Mouse (Mus musculus) intestine, postnatal 0 days (tissue): ENCODE results near the gene Ephb2. TPM values are rescaled to one million over a fixed set of nuclear protein-coding genes. Genes with fewer than 3 reads are reported as not detected.
A peak's percentile ranks its signal among the peaks of the same experiment; 100 is the strongest.

Source experiments
- ATAC-seq: fragments of 200-750 bp; cut with Nextera tagmentation; 2 replicates; pipeline ENCODE4 v1.8.0; 2017; ENCODE audit warnings: mild to moderate bottlenecking, moderate TSS enrichment, moderate library complexity
- H3K27ac ChIP-seq: fragments of 300-500 bp; sonication (generic); 2 replicates; pipeline ENCODE4 v1.5.1; 2014; ENCODE audit warnings: mild to moderate bottlenecking, low read depth, low read length, moderate library complexity
- H3K27me3 ChIP-seq: fragments of 300-500 bp; sonication (generic); replicated peaks from 2 replicates; pipeline ENCODE4 v1.6.1; 2014; ENCODE audit warnings: low read length, mixed read lengths; ENCODE audit not compliant: control insufficient read depth, insufficient read depth
- H3K36me3 ChIP-seq: fragments of 300-500 bp; sonication (generic); 2 replicates; pipeline ENCODE4 v1.6.1; 2014; ENCODE audit warnings: mild to moderate bottlenecking, moderate library complexity; ENCODE audit not compliant: control insufficient read depth, insufficient read depth
- H3K4me1 ChIP-seq: fragments of 300-500 bp; sonication (generic); replicated peaks from 2 replicates; pipeline ENCODE4 v1.6.1; 2014; ENCODE audit warnings: antibody characterized with exemption, low read length, mixed read lengths; ENCODE audit not compliant: control insufficient read depth, insufficient read depth
- H3K4me2 ChIP-seq: fragments of 300-500 bp; sonication (generic); replicated peaks from 2 replicates; pipeline ENCODE4 v1.6.1; 2014; ENCODE audit warnings: low read depth, mild to moderate bottlenecking, moderate library complexity
- H3K4me3 ChIP-seq: fragments of 300-500 bp; sonication (generic); 2 replicates; pipeline ENCODE4 v1.5.1; 2014; ENCODE audit warnings: low read depth, low read length
- H3K9ac ChIP-seq: fragments of 300-500 bp; sonication (generic); 2 replicates; pipeline ENCODE4 v1.6.1; 2014; ENCODE audit warnings: mild to moderate bottlenecking, low read depth, low read length
- H3K9me3 ChIP-seq: fragments of 300-500 bp; sonication (generic); 2 replicates; pipeline ENCODE4 v1.6.1; 2016; ENCODE audit warnings: mixed run types; ENCODE audit not compliant: control insufficient read depth
- CTCF ChIP-seq: sonication (generic); IDR thresholded peaks from 2 replicates; pipeline ENCODE4 v1.5.1; 2016; ENCODE audit warnings: low read depth, mild to moderate bottlenecking, control low read depth, antibody characterized with exemption, moderate library complexity
- WGBS: fragments of 180-500 bp; shearing (Covaris S2); extraction: QIAGEN DNeasy Blood & Tissue Kit; methylation state at CpG from one replicate; pipeline ENCODE4 v1.1.7; 2014; 5-methylcytosine and 5-hydroxymethylcytosine counted together
- polyA plus RNA-seq: library from polyadenylated mRNA; unstranded; fragments of >200 nt; fragmentation: Nextera tagmentation; extraction: Ambion mirVana; gene quantifications from 2 replicates; pipeline ENCODE4 v1.2.1, GENCODE M21; 2015

The Ephb2 gene
- polyA plus RNA-seq, 1 experiment from 2014 or later = 5.7 TPM

DNA sequence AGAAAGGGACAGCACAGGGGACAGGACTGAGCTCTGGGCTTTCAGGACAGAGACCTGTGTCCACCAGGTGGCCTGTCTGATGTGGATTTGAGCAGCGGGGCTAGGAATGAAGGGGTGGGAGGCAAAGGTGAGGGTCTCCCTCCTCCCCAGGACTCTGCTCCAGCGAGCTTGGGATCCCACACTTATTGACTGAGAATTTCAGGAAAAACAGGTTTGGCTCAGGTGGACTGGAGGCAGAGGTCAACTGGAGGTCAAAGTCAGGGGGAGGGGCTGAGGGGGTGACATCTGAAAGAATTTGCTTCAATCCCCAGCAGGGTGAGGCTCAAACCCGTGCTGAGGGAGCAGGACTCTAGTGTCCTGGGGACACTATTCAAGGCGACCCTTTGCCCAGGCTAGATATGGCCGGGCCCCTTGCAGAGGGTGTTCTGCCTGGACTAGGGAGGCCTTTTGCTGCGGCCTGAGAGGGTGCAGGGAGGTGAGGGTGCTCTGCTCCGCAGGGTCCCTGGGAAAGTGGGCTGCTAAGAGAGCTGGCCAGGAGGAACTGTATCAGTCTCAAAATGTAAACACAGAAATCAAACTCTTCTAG lies 103.2 kb downstream of the Ephb2 start:
- Histone ChIP-seq H3K4me1 (peaks cover 4% of the 10 kb centered on the region), H3K27ac (0 out of 2 replicates have a peak overlapping the region, but pooled peaks have one; percentile 5), H3K9ac (no peak overlapping the region), H3K36me3 (no peaks in the 10 kb centered on the region), H3K4me2 (0 out of 2 replicates have a peak overlapping the region, but pooled peaks have one; percentile 14), H3K27me3 (no peaks in the 10 kb centered on the region), H3K9me3 (no peaks in the 10 kb centered on the region), H3K4me3 (no peak overlapping the region)
- no peak for ATAC-seq
- WGBS = 31% methylated on average over 7 of the region's 7 CpGs
- TF ChIP-seq CTCF = peak; percentile 18; the same call in 1 of the 2 replicates

DNA sequence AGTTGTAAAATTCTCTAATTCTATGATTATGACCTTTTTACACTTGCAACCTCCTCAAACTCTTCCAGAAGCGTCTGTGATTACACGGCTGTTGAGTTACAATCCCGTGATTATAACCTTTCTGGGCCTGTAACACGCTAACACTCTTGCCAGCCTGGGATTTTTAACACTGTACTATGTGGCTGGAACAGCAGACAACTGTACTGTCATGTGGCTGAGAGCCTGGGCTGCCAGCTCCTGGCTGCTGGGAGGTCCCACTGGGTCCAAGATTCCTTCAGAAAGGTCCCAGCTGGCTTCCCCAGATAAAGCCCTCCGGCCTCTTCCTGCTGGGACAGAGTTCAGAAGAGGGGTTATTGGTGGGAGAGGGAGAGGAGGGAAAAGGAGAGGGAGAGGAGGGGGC lies 104.0 kb downstream of the Ephb2 start:
- Histone ChIP-seq H3K4me3 (no peak overlapping the region), H3K4me1 (peaks cover 4% of the 10 kb centered on the region), H3K9me3 (no peaks in the 10 kb centered on the region), H3K27me3 (no peaks in the 10 kb centered on the region), H3K36me3 (no peaks in the 10 kb centered on the region), H3K4me2 (no peak overlapping the region), H3K27ac (no peak overlapping the region), H3K9ac (no peak overlapping the region)
- no peak for TF ChIP-seq CTCF
- WGBS = 42% methylated on average over 5 of the region's 5 CpGs
- ATAC-seq = no peak

DNA sequence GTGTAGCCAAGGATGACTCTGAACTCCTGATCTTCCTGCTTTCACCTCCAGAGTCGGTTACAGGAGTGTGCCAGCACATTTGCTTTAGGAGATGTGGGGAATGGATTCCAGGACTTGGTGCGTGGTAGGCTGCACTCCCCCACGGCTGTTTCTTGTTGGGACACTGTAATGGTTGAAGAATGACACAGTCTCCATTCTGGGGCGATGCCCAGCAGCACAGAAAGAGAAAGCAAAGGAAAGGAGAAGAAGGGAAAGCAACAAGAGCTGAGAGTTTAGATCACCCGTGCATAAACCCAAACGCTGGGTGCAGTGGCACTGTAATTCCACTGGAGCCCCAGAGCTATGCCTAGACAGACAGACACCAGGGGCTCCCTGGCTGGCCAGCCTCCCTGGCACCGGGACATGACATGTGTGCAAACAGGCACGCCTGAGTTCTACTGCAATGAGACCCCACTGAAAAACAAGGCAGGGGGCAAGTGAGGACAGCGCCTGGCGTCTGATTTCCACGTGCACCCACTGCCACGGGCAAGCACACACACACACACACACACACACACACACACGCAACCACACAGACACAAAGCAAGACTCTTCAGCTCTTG lies 104.7 kb downstream of the Ephb2 start:
- H3K27me3 ChIP-seq = no peaks in the 10 kb centered on the region
- H3K9ac ChIP-seq = no peak overlapping the region
- no peaks in the 10 kb centered on the region for H3K36me3 ChIP-seq
- H3K4me3 ChIP-seq = no peak overlapping the region
- H3K9me3 ChIP-seq = no peaks in the 10 kb centered on the region
- H3K4me1 ChIP-seq = peaks cover 4% of the 10 kb centered on the region
- no peak overlapping the region for H3K4me2 ChIP-seq
- 55% methylated on average over 13 of the region's 13 CpGs for WGBS
- no peak for ATAC-seq
- peak overlapping the region; percentile 54 for H3K27ac ChIP-seq
- TF ChIP-seq CTCF = no peak; the same call in 1 of the 2 replicates

GRCm38 (mm10) chr4:136730501-136730900 lies 105.3 kb downstream of the Ephb2 start:
- H3K4me3 ChIP-seq = no peak overlapping the region
- no peaks in the 10 kb centered on the region for H3K9me3 ChIP-seq
- 42% methylated on average over 9 of the region's 9 CpGs for WGBS
- H3K27ac ChIP-seq = peak overlapping the region; percentile 54
- no peaks in the 10 kb centered on the region for H3K36me3 ChIP-seq
- H3K9ac ChIP-seq = no peak overlapping the region
- peaks cover 4% of the 10 kb centered on the region for H3K4me1 ChIP-seq
- H3K27me3 ChIP-seq = no peaks in the 10 kb centered on the region
- H3K4me2 ChIP-seq = no peak overlapping the region
- TF ChIP-seq CTCF = no peak
- peak; percentile 62 for ATAC-seq

- no peak overlapping the region for H3K4me2 ChIP-seq
- TF ChIP-seq CTCF = no peak
- H3K9me3 ChIP-seq = no peaks in the 10 kb centered on the region
- no peak for ATAC-seq
- no peak overlapping the region for H3K4me3 ChIP-seq
- no peak overlapping the region for H3K27ac ChIP-seq
- H3K4me1 ChIP-seq = peaks cover 4% of the 10 kb centered on the region
- H3K27me3 ChIP-seq = no peaks in the 10 kb centered on the region
- no peaks in the 10 kb centered on the region for H3K36me3 ChIP-seq
- no peak overlapping the region for H3K9ac ChIP-seq
- WGBS = 60% methylated on average over 2 of the region's 2 CpGs
Measured at GRCm38 (mm10) chr4:136729574-136729973, 106.2 kb downstream of the Ephb2 start.

DNA sequence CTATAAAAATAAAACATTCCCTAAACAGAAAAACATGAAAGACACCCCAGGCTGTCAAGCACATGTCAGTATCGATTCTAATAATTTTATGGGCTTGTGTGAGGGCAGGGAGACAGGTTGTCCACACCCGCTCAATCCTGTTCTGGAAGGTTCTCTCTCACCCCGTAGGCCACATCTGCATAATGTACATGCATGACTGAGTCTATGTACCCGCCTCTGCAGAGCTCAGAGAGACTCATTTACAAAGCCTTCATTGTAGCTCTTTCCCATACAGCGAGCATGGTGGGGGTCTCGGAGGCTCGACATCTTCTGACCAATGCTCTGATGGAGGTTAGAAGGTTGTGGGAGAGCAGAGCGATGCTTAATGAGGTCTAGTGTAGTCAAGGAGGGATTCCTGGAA lies 108.8 kb downstream of the Ephb2 start:
- TF ChIP-seq CTCF = no peak

More for the DNA sequence above, 108.8 kb downstream of the Ephb2 start:
- no peaks in the 10 kb centered on the region for H3K9me3 ChIP-seq
- WGBS = 82% methylated on average over 8 of the region's 8 CpGs
- no peak overlapping the region for H3K4me2 ChIP-seq
- no peaks in the 10 kb centered on the region; the same call in 1 of the 2 replicates for H3K4me1 ChIP-seq
- ATAC-seq = no peak
- H3K4me3 ChIP-seq = no peak overlapping the region
- no peaks in the 10 kb centered on the region for H3K27me3 ChIP-seq
- no peaks in the 10 kb centered on the region; the same call in 1 of the 2 replicates for H3K36me3 ChIP-seq
- H3K27ac ChIP-seq = no peak overlapping the region
- no peak overlapping the region for H3K9ac ChIP-seq
